Mouse (Mus musculus): Measurements from ENCODE around the gene Gm10324. TPM values are rescaled to one million over a fixed set of nuclear protein-coding genes. Genes with fewer than 3 reads are reported as not detected.

The Gm10324 gene
- polyA plus RNA-seq (2015; fragmentation: Nextera tagmentation; extraction: Ambion mirVana): not detected in 2 replicates

DNA sequence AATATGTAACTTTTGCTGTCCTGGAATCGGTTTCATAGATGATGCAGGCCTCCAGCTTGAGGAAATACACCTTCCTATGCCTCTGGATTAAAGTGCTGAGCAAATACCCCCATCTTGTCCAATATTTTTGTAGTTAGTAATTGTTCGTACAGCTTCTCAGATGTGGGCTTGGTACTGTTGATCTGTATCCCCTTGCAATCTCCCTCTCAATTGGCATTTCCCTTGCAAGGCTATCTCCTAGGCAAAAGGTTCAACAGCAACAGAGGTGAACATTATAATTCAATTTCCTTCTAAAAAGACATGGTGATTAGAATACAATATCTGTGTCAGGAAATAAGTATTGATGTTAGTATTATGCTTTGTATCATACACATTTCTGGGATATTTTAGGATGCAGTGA is at the start of gene Gm10324:
Gene Gm10324, plus strand, starts transcription at position 301 of the 400 bp plus-strand sequence.

Other genes with a start within 250 kb of the Gm10324 start
- gene Gm10772, start 108.0 kb downstream of the Gm10324 start, polyA plus RNA-seq (2015; fragmentation: Nextera tagmentation; extraction: Ambion mirVana): not detected in 2 replicates

All from urinary bladder, postnatal 0 days (tissue).